Mouse (Mus musculus): ENCODE measurements at regions not wholly inside any gene's neighbourhood (a gene's known extent, or its start where the extent isn't known, plus 50 kb on each side); places are given as distances from the start of the nearest gene placed in this dataset.

DNA sequence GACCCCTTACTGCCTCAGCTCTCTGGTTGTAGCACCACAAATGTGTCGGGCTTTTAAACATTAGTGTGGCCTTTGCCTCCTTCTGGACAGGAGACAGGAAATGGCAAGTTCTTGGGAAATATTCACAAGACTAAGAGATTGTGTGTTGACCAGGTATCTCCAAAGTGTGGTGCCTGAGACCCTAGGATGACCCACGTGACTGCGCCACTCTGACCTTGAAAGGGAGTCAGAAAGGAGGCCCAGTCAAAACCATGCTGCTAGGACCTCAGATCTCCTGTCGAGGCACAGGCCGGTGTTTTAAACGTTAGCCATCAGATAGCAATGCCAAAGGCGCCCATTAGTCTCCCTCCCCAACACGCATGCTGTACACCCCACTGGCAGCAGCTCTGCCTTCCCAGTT, 100.1 kb upstream of the Ret start:
- intact Hi-C loops (cut with DNase I) = no loop called here

DNA sequence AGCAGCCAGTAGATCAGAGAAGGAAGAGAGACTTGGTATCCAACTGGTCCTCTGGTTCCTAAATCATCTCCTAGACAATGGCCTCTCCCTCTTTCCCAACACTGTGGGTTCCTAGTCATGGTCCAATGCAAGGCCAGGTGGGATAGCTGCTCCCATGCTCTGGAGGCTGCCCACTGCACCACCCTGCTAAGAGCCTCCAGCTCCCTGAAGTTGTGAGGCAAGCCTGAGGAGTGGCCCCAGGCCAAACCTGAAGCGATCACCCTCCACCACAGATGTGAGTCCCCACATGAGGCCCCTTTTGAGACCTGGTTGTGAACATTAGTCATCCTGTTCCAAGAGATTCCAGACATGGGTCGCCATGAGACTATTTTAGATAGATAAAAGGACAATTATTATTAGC, 96.5 kb upstream of the Ret start:
- no peaks in the 10 kb centered on the region for H3K4me1 ChIP-seq (ENCODE audit: control insufficient read depth, insufficient read depth, low read length)
- H3K27ac ChIP-seq = no peak overlapping the region
- 72% methylated on average over 2 of the region's 2 CpGs for WGBS
- H3K36me3 ChIP-seq (ENCODE audit: control insufficient read depth, insufficient read depth, low read length) = no peaks in the 10 kb centered on the region
- DNase-seq = no peak
- TF ChIP-seq CTCF (IDR thresholded peaks at IDR 0.05) = no peak
- no peaks in the 10 kb centered on the region for H3K79me2 ChIP-seq (replicated peaks; ENCODE audit: control insufficient read depth, insufficient read depth, low read length)
- H3K9ac ChIP-seq (ENCODE audit: low read depth, low read length) = no peak overlapping the region
- no peak overlapping the region for H3K4me3 ChIP-seq
- intact Hi-C loops (cut with DNase I) = no loop called here
- no peaks in the 10 kb centered on the region for H3K27me3 ChIP-seq (ENCODE audit: control insufficient read depth, insufficient read depth, low read length)

More for the DNA sequence above, 100.1 kb upstream of the Ret start:
- 84% methylated on average over 8 of the region's 8 CpGs for WGBS
- H3K9ac ChIP-seq (ENCODE audit: low read depth, low read length) = no peak overlapping the region
- no peak for DNase-seq
- no peaks in the 10 kb centered on the region for H3K27me3 ChIP-seq (ENCODE audit: control insufficient read depth, insufficient read depth, low read length)
- H3K27ac ChIP-seq = no peak overlapping the region
- no peak overlapping the region for H3K4me3 ChIP-seq
- TF ChIP-seq POLR2A (IDR thresholded peaks at IDR 0.05; ENCODE audit: insufficient read depth, low read depth, low read length) (no peak), CTCF (IDR thresholded peaks at IDR 0.05) (no peak), EP300 (IDR thresholded peaks at IDR 0.05; ENCODE audit: insufficient read depth, low read depth, low read length) (no peak)
- H3K4me1 ChIP-seq (ENCODE audit: control insufficient read depth, insufficient read depth, low read length) = no peaks in the 10 kb centered on the region
- H3K36me3 ChIP-seq (ENCODE audit: control insufficient read depth, insufficient read depth, low read length) = no peaks in the 10 kb centered on the region
- H3K79me2 ChIP-seq (replicated peaks; ENCODE audit: control insufficient read depth, insufficient read depth, low read length) = no peaks in the 10 kb centered on the region

DNA sequence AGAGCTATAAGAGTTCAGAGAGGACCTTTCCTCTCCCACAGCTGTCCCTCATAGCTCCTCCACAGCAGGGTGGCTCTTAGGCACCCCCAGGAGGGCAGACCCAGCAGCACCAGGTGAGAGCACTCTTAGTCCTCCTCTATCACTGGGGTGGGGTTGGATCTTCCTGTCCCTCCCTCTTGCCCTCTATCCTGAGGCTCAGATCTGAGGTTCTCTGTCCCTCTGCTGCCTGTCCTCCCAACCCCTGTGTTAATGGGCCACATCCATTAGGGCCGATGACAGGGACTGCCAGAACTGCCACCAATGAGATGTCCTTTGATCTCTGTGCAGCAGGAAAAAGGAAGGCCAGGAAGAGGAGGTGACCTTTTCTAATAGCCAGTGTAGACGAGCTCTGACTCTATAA, 95.4 kb upstream of the Ret start:
- no peak overlapping the region for H3K4me3 ChIP-seq
- TF ChIP-seq EP300 (IDR thresholded peaks at IDR 0.05; ENCODE audit: insufficient read depth, low read depth, low read length) (no peak), CTCF (IDR thresholded peaks at IDR 0.05) (no peak), POLR2A (IDR thresholded peaks at IDR 0.05; ENCODE audit: insufficient read depth, low read depth, low read length) (no peak)
- WGBS = 32% methylated on average over 2 of the region's 2 CpGs
- intact Hi-C loops (cut with DNase I) = no loop called here
- no peak overlapping the region for H3K27ac ChIP-seq
- no peaks in the 10 kb centered on the region for H3K36me3 ChIP-seq (ENCODE audit: control insufficient read depth, insufficient read depth, low read length)
- no peak overlapping the region for H3K9ac ChIP-seq (ENCODE audit: low read depth, low read length)
- no peaks in the 10 kb centered on the region for H3K27me3 ChIP-seq (ENCODE audit: control insufficient read depth, insufficient read depth, low read length)
- no peak for DNase-seq
- H3K79me2 ChIP-seq (replicated peaks; ENCODE audit: control insufficient read depth, insufficient read depth, low read length) = no peaks in the 10 kb centered on the region
- no peaks in the 10 kb centered on the region for H3K4me1 ChIP-seq (ENCODE audit: control insufficient read depth, insufficient read depth, low read length)

DNA sequence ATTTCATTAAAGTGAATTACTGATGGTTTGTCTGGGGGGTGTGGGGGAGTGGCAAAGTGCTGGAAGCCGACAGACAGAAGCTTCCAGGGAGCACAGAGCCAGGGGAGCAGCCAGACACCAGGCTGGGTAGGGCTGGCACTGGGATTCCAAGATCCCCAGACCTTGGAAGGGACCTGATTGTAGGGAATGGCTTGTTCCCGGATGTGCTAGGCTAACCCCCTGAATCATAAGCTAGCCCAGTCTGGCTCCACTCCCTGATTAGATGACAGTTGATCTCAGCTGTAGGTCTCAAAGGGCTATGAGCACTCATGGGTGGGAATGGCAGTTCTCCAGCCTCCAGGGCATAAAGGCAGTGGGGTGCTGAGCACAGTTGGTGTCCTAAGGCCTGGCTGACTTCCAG, 94.8 kb upstream of the Ret start:
- no peak for TF ChIP-seq CTCF (IDR thresholded peaks at IDR 0.05)
- no peak for TF ChIP-seq POLR2A (IDR thresholded peaks at IDR 0.05; ENCODE audit: insufficient read depth, low read depth, low read length)
- TF ChIP-seq EP300 (IDR thresholded peaks at IDR 0.05; ENCODE audit: insufficient read depth, low read depth, low read length) = no peak
- Histone ChIP-seq H3K4me3 (no peak overlapping the region), H3K4me1 (ENCODE audit: control insufficient read depth, insufficient read depth, low read length) (no peaks in the 10 kb centered on the region), H3K27me3 (ENCODE audit: control insufficient read depth, insufficient read depth, low read length) (no peaks in the 10 kb centered on the region), H3K9ac (ENCODE audit: low read depth, low read length) (no peak overlapping the region), H3K79me2 (replicated peaks; ENCODE audit: control insufficient read depth, insufficient read depth, low read length) (no peaks in the 10 kb centered on the region), H3K36me3 (ENCODE audit: control insufficient read depth, insufficient read depth, low read length) (no peaks in the 10 kb centered on the region), H3K27ac (no peak overlapping the region)
- no peak for DNase-seq
- 67% methylated on average over 2 of the region's 2 CpGs for WGBS
- intact Hi-C loops (cut with DNase I) = no loop called here

DNA sequence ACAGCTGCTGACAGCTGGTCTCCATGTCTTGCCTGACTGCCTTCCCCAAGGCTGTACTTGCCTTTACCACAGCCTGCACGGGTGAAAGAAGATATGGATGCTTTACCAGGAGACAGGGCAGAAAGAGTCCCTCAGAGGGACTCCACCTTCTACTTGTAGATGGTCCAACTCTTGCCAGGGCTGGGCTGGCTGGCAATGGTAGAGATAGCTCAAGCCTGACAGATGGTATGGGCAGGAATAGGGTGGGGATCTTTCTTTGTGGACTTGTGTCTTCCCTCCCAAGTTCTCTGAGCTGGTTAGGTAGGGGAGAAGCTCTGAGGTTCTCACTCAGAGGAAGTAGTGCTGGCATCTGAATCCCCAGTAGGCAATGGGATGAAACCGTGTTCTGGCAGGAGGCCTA, 93.9 kb upstream of the Ret start:
- Histone ChIP-seq H3K4me1 (ENCODE audit: control insufficient read depth, insufficient read depth, low read length) (no peaks in the 10 kb centered on the region), H3K27ac (no peak overlapping the region), H3K9ac (ENCODE audit: low read depth, low read length) (no peak overlapping the region), H3K36me3 (ENCODE audit: control insufficient read depth, insufficient read depth, low read length) (no peaks in the 10 kb centered on the region), H3K4me3 (no peak overlapping the region), H3K27me3 (ENCODE audit: control insufficient read depth, insufficient read depth, low read length) (no peaks in the 10 kb centered on the region), H3K79me2 (replicated peaks; ENCODE audit: control insufficient read depth, insufficient read depth, low read length) (no peaks in the 10 kb centered on the region)
- no peak for DNase-seq
- TF ChIP-seq POLR2A (IDR thresholded peaks at IDR 0.05; ENCODE audit: insufficient read depth, low read depth, low read length) (no peak), CTCF (IDR thresholded peaks at IDR 0.05) (no peak), EP300 (IDR thresholded peaks at IDR 0.05; ENCODE audit: insufficient read depth, low read depth, low read length) (no peak)
- intact Hi-C loops (cut with DNase I) = no loop called here
- WGBS = 69% methylated on average over 2 of the region's 2 CpGs

DNA sequence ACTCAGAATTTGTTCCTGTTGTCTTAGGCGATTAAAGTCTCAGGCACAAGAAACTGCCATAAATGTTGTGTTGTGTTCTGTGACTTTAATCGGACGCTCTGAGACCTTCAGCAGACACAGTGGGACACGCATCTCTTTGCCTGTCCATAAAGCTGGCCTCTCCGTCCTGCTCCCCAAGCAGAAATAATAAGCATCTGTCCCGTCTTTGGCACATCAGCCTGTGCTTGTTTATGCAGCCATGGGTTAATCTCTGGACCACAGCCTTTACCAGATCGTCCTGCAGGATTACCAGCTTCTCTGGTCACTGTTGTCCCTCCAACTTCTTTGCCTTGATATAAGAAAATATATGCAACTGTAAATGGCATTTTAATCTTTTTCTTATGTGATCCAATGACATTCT, 87.7 kb upstream of the Ret start:
- no peaks in the 10 kb centered on the region for H3K4me1 ChIP-seq (ENCODE audit: control insufficient read depth, insufficient read depth, low read length)
- H3K4me3 ChIP-seq = no peak overlapping the region
- TF ChIP-seq CTCF (IDR thresholded peaks at IDR 0.05) = no peak
- no peak for TF ChIP-seq POLR2A (IDR thresholded peaks at IDR 0.05; ENCODE audit: insufficient read depth, low read depth, low read length)
- TF ChIP-seq EP300 (IDR thresholded peaks at IDR 0.05; ENCODE audit: insufficient read depth, low read depth, low read length) = no peak
- H3K27me3 ChIP-seq (ENCODE audit: control insufficient read depth, insufficient read depth, low read length) = no peaks in the 10 kb centered on the region
- 78% methylated on average over 7 of the region's 7 CpGs for WGBS
- no peaks in the 10 kb centered on the region for H3K36me3 ChIP-seq (ENCODE audit: control insufficient read depth, insufficient read depth, low read length)
- H3K9ac ChIP-seq (ENCODE audit: low read depth, low read length) = no peak overlapping the region
- no peak overlapping the region for H3K27ac ChIP-seq
- no peaks in the 10 kb centered on the region for H3K79me2 ChIP-seq (replicated peaks; ENCODE audit: control insufficient read depth, insufficient read depth, low read length)
- no peak for DNase-seq
- intact Hi-C loops (cut with DNase I) = no loop called here

Data from heart, adult 2 months (tissue).